Mouse (Mus musculus) testis, adult 2 months (tissue): ENCODE data around the gene Tmem80.

ENCODE experiments used
- CTCF ChIP-seq: fragments of 200-500 bp; IDR thresholded peaks from 2 replicates; pipeline ENCODE4 v1.5.1; 2012; ENCODE audit warnings: low read depth, mild to moderate bottlenecking, inconsistent platforms, low read length, moderate library complexity; ENCODE audit not compliant: control insufficient read depth, insufficient read depth, insufficient replicate concordance
- POLR2A ChIP-seq: fragments of 200-500 bp; IDR thresholded peaks from 2 replicates; pipeline ENCODE4 v1.6.1; 2012; ENCODE audit warnings: low read depth, mild to moderate bottlenecking, inconsistent platforms, low read length, moderate library complexity; ENCODE audit not compliant: control insufficient read depth

GRCm38 (mm10) chr7:141364349-141365048 lies 37.0 kb downstream of the Tmem80 start:
- TF ChIP-seq CTCF = no peak
- no peak for TF ChIP-seq POLR2A
